Mouse (Mus musculus) hindbrain, embryonic 16.5 days (tissue): ENCODE results near the gene Gtf2i. TPM values are rescaled to one million over a fixed set of nuclear protein-coding genes. Genes with fewer than 3 reads are reported as not detected.

Source experiments
- ATAC-seq: fragments of 200-750 bp; cut with Nextera tagmentation; 2 replicates; pipeline ENCODE4 v1.8.0; 2017; ENCODE audit warnings: moderate TSS enrichment, moderate library complexity
- H3K27ac ChIP-seq: fragments of 300-500 bp; sonication (generic); 2 replicates; pipeline ENCODE4 v1.5.1; 2014; ENCODE audit warnings: low read depth, mild to moderate bottlenecking, control low read depth, low read length, moderate library complexity
- H3K27me3 ChIP-seq: fragments of 300-500 bp; sonication (generic); replicated peaks from 2 replicates; pipeline ENCODE4 v1.6.1; 2014; ENCODE audit warnings: low read length; ENCODE audit not compliant: control insufficient read depth, insufficient read depth
- H3K36me3 ChIP-seq: fragments of 300-500 bp; sonication (generic); 2 replicates; pipeline ENCODE4 v1.6.1; 2014; ENCODE audit warnings: mild to moderate bottlenecking, low read length, moderate library complexity, mixed read lengths; ENCODE audit not compliant: control insufficient read depth, insufficient read depth
- H3K4me1 ChIP-seq: fragments of 300-500 bp; sonication (generic); 2 replicates; pipeline ENCODE4 v1.6.1; 2014; ENCODE audit warnings: low read depth, low read length; ENCODE audit not compliant: control insufficient read depth, insufficient read depth
- H3K4me2 ChIP-seq: fragments of 300-500 bp; sonication (generic); 2 replicates; pipeline ENCODE4 v1.6.1; 2014; ENCODE audit warnings: mild to moderate bottlenecking, low read length, control low read depth, moderate library complexity
- H3K4me3 ChIP-seq: fragments of 300-500 bp; sonication (generic); 2 replicates; pipeline ENCODE4 v1.5.1; 2014; ENCODE audit warnings: mild to moderate bottlenecking, low read length, control low read depth, moderate library complexity
- H3K9ac ChIP-seq: fragments of 300-500 bp; sonication (generic); 2 replicates; pipeline ENCODE4 v1.6.1; 2014; ENCODE audit warnings: low read depth, mild to moderate bottlenecking, control low read depth, low read length, moderate library complexity
- H3K9me3 ChIP-seq: fragments of 300-500 bp; sonication (generic); 2 replicates; pipeline ENCODE4 v1.6.1; 2014; ENCODE audit warnings: mild to moderate bottlenecking, low read length, moderate library complexity; ENCODE audit not compliant: control insufficient read depth
- WGBS: fragments of 180-500 bp; shearing (Covaris S2); extraction: QIAGEN DNeasy Blood & Tissue Kit; methylation state at CpG from one replicate; pipeline ENCODE4 v1.1.7; 2014; 5-methylcytosine and 5-hydroxymethylcytosine counted together
- polyA plus RNA-seq: library from polyadenylated mRNA; unstranded; fragments of >200 nt; fragmentation: Nextera tagmentation; extraction: Ambion mirVana; gene quantifications from 2 replicates; pipeline ENCODE4 v1.2.1, GENCODE M21; 2015

The Gtf2i gene
- polyA plus RNA-seq, 1 experiment from 2014 or later = 132 TPM

- Histone ChIP-seq H3K4me3 (no peak overlapping the region), H3K9ac (no peak overlapping the region), H3K36me3 (peaks cover 83% of the 10 kb centered on the region), H3K27me3 (no peaks in the 10 kb centered on the region), H3K27ac (no peak overlapping the region), H3K9me3 (no peaks in the 10 kb centered on the region), H3K4me1 (no peaks in the 10 kb centered on the region), H3K4me2 (no peak overlapping the region)
- no peak for ATAC-seq
- 88% methylated on average over 5 of the region's 5 CpGs for WGBS
Measured at GRCm38 (mm10) chr5:134246146-134246545, 68.4 kb downstream of the Gtf2i start.

GRCm38 (mm10) chr5:134244890-134245289 is 69.7 kb downstream of the Gtf2i start:
- H3K27ac ChIP-seq = no peak overlapping the region
- no peaks in the 10 kb centered on the region for H3K27me3 ChIP-seq
- H3K36me3 ChIP-seq = peaks cover 88% of the 10 kb centered on the region
- 98% methylated on average over 5 of the region's 5 CpGs for WGBS
- H3K4me2 ChIP-seq = no peak overlapping the region
- H3K9ac ChIP-seq = no peak overlapping the region
- no peaks in the 10 kb centered on the region for H3K4me1 ChIP-seq
- H3K4me3 ChIP-seq = no peak overlapping the region
- no peaks in the 10 kb centered on the region for H3K9me3 ChIP-seq
- no peak for ATAC-seq

GRCm38 (mm10) chr5:134243661-134244436 is 70.7 kb downstream of the Gtf2i start:
- no peaks in the 10 kb centered on the region for H3K4me1 ChIP-seq
- ATAC-seq = no peak

GRCm38 (mm10) chr5:134241831-134242230 is 72.7 kb downstream of the Gtf2i start:
- Histone ChIP-seq H3K27me3 (no peaks in the 10 kb centered on the region), H3K9me3 (no peaks in the 10 kb centered on the region), H3K4me3 (no peak overlapping the region), H3K4me1 (no peaks in the 10 kb centered on the region), H3K27ac (no peak overlapping the region), H3K9ac (no peak overlapping the region), H3K4me2 (no peak overlapping the region), H3K36me3 (peaks cover 84% of the 10 kb centered on the region)
- 79% methylated on average over 5 of the region's 5 CpGs for WGBS
- no peak for ATAC-seq

More at GRCm38 (mm10) chr5:134243661-134244436, 70.7 kb downstream of the Gtf2i start:
- H3K9ac ChIP-seq = no peak overlapping the region
- no peaks in the 10 kb centered on the region for H3K27me3 ChIP-seq
- H3K9me3 ChIP-seq = no peaks in the 10 kb centered on the region
- peaks cover 89% of the 10 kb centered on the region for H3K36me3 ChIP-seq
- no peak overlapping the region for H3K27ac ChIP-seq
- H3K4me2 ChIP-seq = no peak overlapping the region
- WGBS = 93% methylated on average over 26 of the region's 26 CpGs
- no peak overlapping the region for H3K4me3 ChIP-seq

- Histone ChIP-seq H3K4me3 (no peak overlapping the region), H3K36me3 (peaks cover 60% of the 10 kb centered on the region), H3K9ac (no peak overlapping the region), H3K9me3 (no peaks in the 10 kb centered on the region), H3K4me2 (no peak overlapping the region), H3K27me3 (no peaks in the 10 kb centered on the region), H3K4me1 (no peaks in the 10 kb centered on the region), H3K27ac (peak overlapping the region; percentile 4; the same call in 1 of the 2 replicates)
- ATAC-seq = peak; percentile 70
- 48% methylated on average over 28 of the region's 28 CpGs for WGBS
Measured at GRCm38 (mm10) chr5:134237936-134238760, 76.4 kb downstream of the Gtf2i start.

- Histone ChIP-seq H3K9ac (no peak overlapping the region), H3K4me3 (no peak overlapping the region), H3K36me3 (peaks cover 53% of the 10 kb centered on the region), H3K27me3 (no peaks in the 10 kb centered on the region), H3K4me2 (no peak overlapping the region), H3K9me3 (no peaks in the 10 kb centered on the region), H3K27ac (no peak overlapping the region), H3K4me1 (no peaks in the 10 kb centered on the region)
- ATAC-seq = no peak
- 88% methylated on average over 11 of the region's 11 CpGs for WGBS
Measured at GRCm38 (mm10) chr5:134237508-134237907, 77.1 kb downstream of the Gtf2i start.

GRCm38 (mm10) chr5:134236796-134237195 is 77.8 kb downstream of the Gtf2i start:
- Histone ChIP-seq H3K27ac (no peak overlapping the region), H3K27me3 (no peaks in the 10 kb centered on the region), H3K4me1 (no peaks in the 10 kb centered on the region), H3K4me2 (no peak overlapping the region), H3K4me3 (no peak overlapping the region), H3K9ac (no peak overlapping the region), H3K36me3 (peaks cover 46% of the 10 kb centered on the region), H3K9me3 (no peaks in the 10 kb centered on the region)
- ATAC-seq = no peak
- 95% methylated on average over 6 of the region's 6 CpGs for WGBS

- Histone ChIP-seq H3K9ac (no peak overlapping the region), H3K4me1 (no peaks in the 10 kb centered on the region), H3K27me3 (no peaks in the 10 kb centered on the region), H3K4me2 (no peak overlapping the region), H3K36me3 (peaks cover 43% of the 10 kb centered on the region), H3K4me3 (no peak overlapping the region), H3K9me3 (no peaks in the 10 kb centered on the region), H3K27ac (no peak overlapping the region)
- 88% methylated on average over 3 of the region's 3 CpGs for WGBS
- no peak for ATAC-seq
Measured at GRCm38 (mm10) chr5:134236241-134236640, 78.3 kb downstream of the Gtf2i start.

GRCm38 (mm10) chr5:134235111-134235510 is 79.4 kb downstream of the Gtf2i start:
- H3K9me3 ChIP-seq = no peaks in the 10 kb centered on the region
- peaks cover 35% of the 10 kb centered on the region for H3K36me3 ChIP-seq
- H3K27ac ChIP-seq = 0 out of 2 replicates have a peak overlapping the region, but pooled peaks have one; percentile 12
- H3K4me3 ChIP-seq = no peak overlapping the region
- H3K9ac ChIP-seq = no peak overlapping the region
- ATAC-seq = no peak
- H3K4me1 ChIP-seq = no peaks in the 10 kb centered on the region
- no peak overlapping the region for H3K4me2 ChIP-seq
- H3K27me3 ChIP-seq = no peaks in the 10 kb centered on the region
- WGBS = 37% methylated on average over 6 of the region's 6 CpGs
